Mouse (Mus musculus) testis, adult 2 months (tissue): ENCODE data around the gene Eef1akmt3. TPM values are rescaled to one million over a fixed set of nuclear protein-coding genes. Genes with fewer than 3 reads are reported as not detected.

ENCODE experiments used
- H3K27ac ChIP-seq: fragments of 200-500 bp; 2 replicates; pipeline ENCODE4 v1.5.1; 2012; ENCODE audit warnings: low read depth, low read length; ENCODE audit not compliant: control insufficient read depth, insufficient read depth
- H3K27me3 ChIP-seq: fragments of 200-500 bp; 2 replicates; pipeline ENCODE4 v1.6.1; 2012; ENCODE audit warnings: mild to moderate bottlenecking, low read length, moderate library complexity; ENCODE audit not compliant: control insufficient read depth, insufficient read depth
- H3K36me3 ChIP-seq: fragments of 200-500 bp; 2 replicates; pipeline ENCODE4 v1.6.1; 2012; ENCODE audit warnings: mild to moderate bottlenecking, low read length; ENCODE audit not compliant: control insufficient read depth, insufficient read depth
- H3K4me1 ChIP-seq: fragments of 200-500 bp; 2 replicates; pipeline ENCODE4 v1.6.1; 2012; ENCODE audit warnings: low read length; ENCODE audit not compliant: control insufficient read depth, insufficient read depth
- H3K4me3 ChIP-seq: fragments of 200-500 bp; 2 replicates; pipeline ENCODE4 v1.5.1; 2012; ENCODE audit warnings: low read depth, mild to moderate bottlenecking, low read length, moderate library complexity, mixed read lengths; ENCODE audit not compliant: control insufficient read depth
- CTCF ChIP-seq: fragments of 200-500 bp; IDR thresholded peaks from 2 replicates; pipeline ENCODE4 v1.5.1; 2012; ENCODE audit warnings: low read depth, mild to moderate bottlenecking, inconsistent platforms, low read length, moderate library complexity; ENCODE audit not compliant: control insufficient read depth, insufficient read depth, insufficient replicate concordance
- POLR2A ChIP-seq: fragments of 200-500 bp; IDR thresholded peaks from 2 replicates; pipeline ENCODE4 v1.6.1; 2012; ENCODE audit warnings: low read depth, mild to moderate bottlenecking, inconsistent platforms, low read length, moderate library complexity; ENCODE audit not compliant: control insufficient read depth
- polyA plus RNA-seq: library from polyadenylated mRNA; depleted of rRNA; stranded (reverse); fragments of >200 nt; gene quantifications from 2 replicates; pipeline ENCODE4 v1.2.3, GENCODE M21; 2012; rRNA removed

Eef1akmt3 gene
- polyA plus RNA-seq, result 0.05 and 0.08 TPM in 2 replicates

DNA sequence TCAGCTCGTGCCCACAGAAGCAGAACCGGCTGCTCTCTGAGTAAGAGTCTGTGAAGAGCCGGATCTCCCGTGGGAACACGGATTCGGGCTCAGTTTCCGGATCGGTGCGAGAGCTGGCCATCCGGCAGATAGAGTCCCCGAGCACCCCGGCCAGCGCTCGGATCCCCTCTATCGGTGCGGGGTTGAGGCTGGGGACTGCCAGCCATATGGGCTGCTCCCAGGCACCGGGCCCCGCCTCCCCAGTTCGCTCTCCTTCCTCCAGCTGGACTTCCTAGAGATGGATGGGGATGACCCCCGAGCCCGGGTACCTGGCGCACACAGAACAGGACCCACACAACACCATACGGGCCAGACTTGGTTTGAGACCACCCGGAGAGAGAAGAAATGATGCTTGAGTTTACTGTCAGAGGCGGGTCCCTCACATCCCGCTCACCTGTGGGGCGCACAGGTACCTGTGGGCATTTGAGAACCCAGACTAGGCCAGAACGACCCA is at the start of gene Eef1akmt3, which contains the start of gene Mettl1:
Eef1akmt3 (minus strand) TSS at position 240 of the 493 bp plus-strand sequence.
Mettl1 (plus strand) TSS at position 141 of the 493 bp plus-strand sequence.
- Histone ChIP-seq H3K4me1 (peaks cover 7% of the 10 kb centered on the region), H3K4me3 (peak within 1 kb of the TSS; percentile 97), H3K27ac (no peak within 1 kb of the TSS), H3K36me3 (no peaks in the 10 kb centered on the region; the same call in 1 of the 2 replicates), H3K27me3 (no peaks in the 10 kb centered on the region)
- TF ChIP-seq CTCF (no peak), POLR2A (no peak)

DNA sequence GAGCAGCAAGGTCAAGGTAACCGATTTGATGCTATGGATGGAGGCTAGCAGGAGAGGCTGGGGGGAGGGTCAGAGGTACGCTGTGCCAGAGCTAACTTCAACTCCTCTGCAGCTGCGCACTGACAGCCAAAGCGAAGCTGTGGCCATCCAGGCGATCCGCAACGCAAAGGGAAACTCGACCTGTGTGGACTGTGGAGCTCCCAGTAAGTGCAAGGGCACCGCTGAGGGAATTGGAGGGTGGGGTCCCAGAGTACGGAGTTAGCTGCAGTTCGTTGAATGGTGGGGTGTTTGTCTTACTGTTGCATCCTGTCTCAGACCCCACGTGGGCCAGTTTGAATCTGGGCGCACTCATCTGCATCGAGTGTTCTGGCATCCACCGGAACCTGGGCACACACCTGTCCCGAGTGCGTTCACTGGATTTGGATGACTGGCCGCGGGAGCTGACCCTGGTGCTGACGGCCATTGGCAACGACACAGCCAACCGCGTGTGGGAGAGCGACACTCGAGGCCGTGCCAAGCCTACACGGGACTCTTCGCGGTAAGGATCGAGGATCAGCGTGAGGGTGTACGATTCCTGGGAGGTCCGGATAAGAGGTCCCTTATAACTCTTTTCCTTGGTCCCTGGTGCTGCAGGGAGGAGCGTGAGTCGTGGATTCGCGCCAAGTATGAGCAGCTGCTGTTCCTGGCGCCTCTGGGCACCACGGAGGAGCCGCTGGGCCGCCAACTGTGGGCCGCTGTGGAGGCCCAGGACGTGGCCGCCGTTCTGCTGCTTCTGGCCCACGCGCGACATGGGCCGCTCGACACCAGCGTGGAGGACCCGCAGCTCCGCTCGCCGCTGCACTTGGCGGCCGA is 49.5 kb upstream of the Eef1akmt3 start:
- no peak overlapping the region for H3K27ac ChIP-seq
- H3K27me3 ChIP-seq, result no peaks in the 10 kb centered on the region
- TF ChIP-seq CTCF (no peak), POLR2A (no peak)
- peak overlapping the region; percentile 69 for H3K4me3 ChIP-seq
- peaks cover 24% of the 10 kb centered on the region for H3K4me1 ChIP-seq
- no peaks in the 10 kb centered on the region for H3K36me3 ChIP-seq

DNA sequence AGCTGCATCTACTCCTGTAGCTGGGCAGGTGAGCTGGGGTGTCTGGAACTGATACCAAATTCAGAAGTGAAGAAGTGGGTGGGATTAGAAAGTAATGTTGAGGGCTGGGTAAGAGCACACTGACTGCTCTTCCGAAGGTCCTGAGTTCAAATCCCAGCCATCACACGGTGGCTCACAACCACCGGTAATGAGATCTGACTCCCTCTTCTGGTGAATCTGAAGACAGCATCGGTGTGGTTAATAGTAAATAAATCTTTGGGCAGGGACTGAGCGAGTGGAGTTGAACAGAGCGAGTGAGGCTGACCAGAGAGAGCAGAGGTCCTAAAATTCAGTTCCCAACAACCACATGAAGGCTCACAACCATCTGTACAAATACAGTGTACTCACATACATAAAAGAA is 44.3 kb upstream of the Eef1akmt3 start:
- no peaks in the 10 kb centered on the region for H3K27me3 ChIP-seq
- H3K4me3 ChIP-seq, result no peak overlapping the region
- H3K36me3 ChIP-seq, result no peaks in the 10 kb centered on the region
- no peak overlapping the region for H3K27ac ChIP-seq
- H3K4me1 ChIP-seq, result peaks cover 14% of the 10 kb centered on the region
- TF ChIP-seq CTCF, result no peak
- TF ChIP-seq POLR2A, result no peak

DNA sequence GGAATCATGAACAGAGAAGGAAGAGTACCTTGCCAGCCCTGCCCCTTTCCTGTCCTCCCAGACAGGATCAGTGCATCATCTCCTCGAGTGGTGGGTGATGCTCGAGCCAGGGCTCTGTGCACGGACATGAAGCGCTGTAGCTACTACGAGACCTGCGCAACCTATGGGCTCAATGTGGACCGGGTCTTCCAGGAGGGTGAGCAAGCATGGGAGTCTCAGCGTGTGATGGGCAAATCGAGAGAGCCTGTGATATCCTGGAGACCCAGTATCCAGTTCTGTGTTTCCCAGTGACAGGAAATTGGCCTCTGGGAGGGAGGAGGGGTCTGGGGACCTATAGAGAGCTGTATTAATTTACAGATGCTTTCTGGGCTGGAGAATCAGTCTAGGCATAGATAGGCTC is 43.7 kb upstream of the Eef1akmt3 start:
- Histone ChIP-seq H3K4me3 (no peak overlapping the region), H3K27me3 (peaks cover 1% of the 10 kb centered on the region; the same call in 1 of the 2 replicates), H3K36me3 (no peaks in the 10 kb centered on the region), H3K27ac (no peak overlapping the region), H3K4me1 (peaks cover 12% of the 10 kb centered on the region)
- TF ChIP-seq POLR2A (no peak), CTCF (no peak)

DNA sequence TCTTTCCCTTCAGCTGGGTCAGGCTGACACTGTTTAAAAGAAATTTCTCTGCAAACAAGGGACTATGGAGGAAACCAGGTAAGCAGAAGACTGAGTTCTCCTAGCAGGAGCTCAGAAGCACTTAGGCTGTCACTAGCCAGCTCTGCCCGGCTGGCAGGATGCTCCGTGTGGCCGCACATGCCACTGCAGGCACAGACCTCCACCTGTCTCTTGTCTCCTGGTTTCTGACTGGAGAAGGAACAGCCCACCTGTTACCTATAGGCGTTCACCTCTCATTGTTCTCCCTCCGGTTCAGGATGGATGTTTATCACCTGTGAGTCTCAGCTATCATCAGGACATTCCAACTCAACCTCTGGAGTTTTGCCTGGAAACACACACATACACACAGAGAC is 42.6 kb upstream of the Eef1akmt3 start:
- Histone ChIP-seq H3K4me3 (no peak overlapping the region), H3K36me3 (no peaks in the 10 kb centered on the region), H3K27me3 (peaks cover 5% of the 10 kb centered on the region), H3K27ac (no peak overlapping the region), H3K4me1 (peaks cover 16% of the 10 kb centered on the region)
- no peak for TF ChIP-seq POLR2A
- TF ChIP-seq CTCF, result no peak

DNA sequence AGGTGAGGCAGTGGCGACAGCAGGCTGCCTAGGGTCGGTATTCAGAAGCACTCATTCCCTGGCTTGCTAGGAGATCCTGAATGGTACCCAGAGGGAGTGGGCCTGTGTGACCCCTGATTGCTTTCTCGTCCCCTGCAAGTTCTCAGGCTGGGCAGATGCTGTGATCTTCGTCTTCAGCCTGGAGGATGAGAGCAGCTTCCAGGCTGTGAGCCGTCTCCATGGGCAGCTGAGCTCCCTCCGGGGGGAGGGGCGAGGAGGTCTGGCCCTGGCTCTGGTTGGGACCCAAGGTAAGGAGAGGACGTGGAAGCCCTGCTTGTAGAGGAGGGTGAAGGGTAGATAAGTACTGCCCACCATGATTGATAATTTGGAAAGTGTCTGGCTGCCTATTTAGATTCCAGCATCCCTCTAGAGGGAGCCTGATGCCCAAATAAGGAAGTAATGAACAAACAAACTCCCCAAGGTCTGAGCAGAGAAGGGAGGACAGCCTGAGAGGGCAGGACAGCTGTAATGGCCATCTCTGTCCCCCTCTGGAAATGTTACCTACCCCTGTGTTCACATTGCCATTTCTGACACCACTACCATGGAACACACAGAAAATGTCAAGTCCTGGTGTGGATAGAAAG is 42.1 kb upstream of the Eef1akmt3 start:
- Histone ChIP-seq H3K27ac (peak overlapping the region; percentile 15; the same call in 1 of the 2 replicates), H3K4me1 (peaks cover 16% of the 10 kb centered on the region), H3K36me3 (no peaks in the 10 kb centered on the region), H3K27me3 (peaks cover 5% of the 10 kb centered on the region), H3K4me3 (no peak overlapping the region)
- TF ChIP-seq CTCF (no peak), POLR2A (no peak)

- H3K4me1 ChIP-seq, result peaks cover 17% of the 10 kb centered on the region
These were observed 40.8 kb upstream of the Eef1akmt3 start for GRCm38 (mm10) chr10:127081996-127082620.

More at GRCm38 (mm10) chr10:127081996-127082620, 40.8 kb upstream of the Eef1akmt3 start:
- Histone ChIP-seq H3K27ac (no peak overlapping the region), H3K27me3 (peaks cover 5% of the 10 kb centered on the region), H3K4me3 (no peak overlapping the region), H3K36me3 (no peaks in the 10 kb centered on the region)
- TF ChIP-seq POLR2A (no peak), CTCF (no peak)
